Comparison of ENCODE assay signal across 18 mouse cellular contexts in genomic region chr9:14061389-14061788, GRCm38 (mm10).
DNase-seq lines count a peak whose midpoint lies in the region; ATAC-seq and TF ChIP-seq lines count a peak whose summit lies in the region.
"Had no signal": no experiment of that assay in that cellular context is flagged by ENCODE, and none has a peak within 500 bp of the region (broad histone marks: within the 10 kb centered on the region; RNA-seq: fewer than 3 reads in every experiment).

No protein-coding gene starts in this region.

- no peak for ATAC-seq in Patski
- ATAC-seq in megakaryocyte, adult 5-6 weeks (ENCODE audit: poor library complexity, severe bottlenecking): 0 out of 2 replicates have a peak, but pooled peaks have one; percentile 3
- ATAC-seq: CD4-positive, CD25-positive, alpha-beta regulatory T cell, adult 4 months; forebrain, embryonic 14.5 days; forebrain, postnatal 0 days; intestine, postnatal 0 days had no signal

- H3K79me2 ChIP-seq in CH12.LX (replicated peaks; ENCODE audit: control insufficient read depth, extremely low read depth, insufficient read depth, poor library complexity, severe bottlenecking): no peaks in the 10 kb centered on the region

- H3K4me1 ChIP-seq in CH12.LX (ENCODE audit: control insufficient read depth in 1 of 2, insufficient read depth in 2 of 2): peaks cover 5 to 50% of the 10 kb centered on the region in 2 experiments; a peak in 3 of 4 replicates

- peaks cover 6% of the 10 kb centered on the region for H3K9me3 ChIP-seq in CH12.LX (replicated peaks; ENCODE audit: low read length)
- H3K9me3 ChIP-seq: hindbrain, embryonic 15.5 days had no signal

- CTCF ChIA-PET in Patski (lab: Charles Lee): interaction anchor here (1.2 kb wide), 1 partner anchor 172 kb away, joined by 4 read pairs; no protein-coding TSS in a partner anchor

- DNase-seq in heart, adult 11 months: peak; percentile 75
- no peak for DNase-seq in heart, adult 9 months (ENCODE audit: low spot score in 2 of 2)
- DNase-seq in CH12.LX (ENCODE audit: extremely low read depth) (peak; percentile 56), Patski (ENCODE audit: low read depth, low spot score) (peak; percentile 51)
- no peak for DNase-seq in adrenal gland, postnatal 36 days
- no peak for DNase-seq in embryo, embryonic 10 days (ENCODE audit: low spot score)
- DNase-seq: cerebellum, adult 11-12 months; cerebellum, adult 9-10 months; cerebellum, postnatal 14 days; forebrain, postnatal 0 days; gastrocnemius, postnatal 36 days had no signal

- no peak overlapping the region for H3K4me3 ChIP-seq in CH12.LX (replicated peaks in 1 of 3; ENCODE audit: low read depth in 2 of 3, low read length in 2 of 3, poor library complexity in 1 of 3)
- H3K4me3 ChIP-seq: heart, embryonic 13.5 days; hindbrain, embryonic 12.5 days; hindbrain, embryonic 15.5 days had no signal

- no peak for TF ChIP-seq CTCF in CH12.LX (conservative IDR thresholded peaks at IDR 0.05 in 1 of 2, IDR thresholded peaks at IDR 0.05 in 1 of 2; ENCODE audit: low read depth in 2 of 2, low read length in 2 of 2)
- TF ChIP-seq CTCF in Patski (IDR thresholded peaks at IDR 0.05): no peak

- no peaks in the 10 kb centered on the region for H3K36me3 ChIP-seq in CH12.LX (replicated peaks in 1 of 2; ENCODE audit: control insufficient read depth in 1 of 2, insufficient read depth in 1 of 2, low read length in 1 of 2)
- H3K36me3 ChIP-seq: heart, embryonic 13.5 days; hindbrain, embryonic 12.5 days; hindbrain, embryonic 15.5 days had no signal

- in situ Hi-C loops in CH12.LX (cut with MboI; ENCODE audit: low pct_ligation_motif_present, low pct_unique_long_range_greater_than_20kb, low sequenced_read_pairs) (no loop called here), Patski (cut with MboI; ENCODE audit: low pct_unique_long_range_greater_than_20kb) (loop anchor here (5.0 kb wide), 1 partner anchor 136 kb away; no protein-coding TSS in a partner anchor)

- no peak for TF ChIP-seq POLR2A in CH12.LX (IDR thresholded peaks at IDR 0.05; ENCODE audit: low read depth, low read length)

- H3K4me2 ChIP-seq in CH12.LX (ENCODE audit: insufficient read depth, low read depth, poor library complexity, severe bottlenecking): no peak overlapping the region
- H3K4me2 ChIP-seq: heart, embryonic 13.5 days; hindbrain, embryonic 12.5 days; hindbrain, embryonic 15.5 days had no signal

- dilution Hi-C loops in CH12.LX (cut with MboI; ENCODE audit: extremely low pct_ligation_motif_present, extremely low pct_unique_long_range_greater_than_20kb, low sequenced_read_pairs): no loop called here

- H3K9ac ChIP-seq in CH12.LX (ENCODE audit: insufficient read depth, low read depth): no peak overlapping the region
- H3K9ac ChIP-seq: forebrain, postnatal 0 days; heart, embryonic 13.5 days; hindbrain, embryonic 12.5 days; hindbrain, embryonic 15.5 days had no signal

- POLR2A ChIA-PET in Patski (lab: Charles Lee): no interaction called here

- TF ChIP-seq RAD21 in CH12.LX (IDR thresholded peaks at IDR 0.05; ENCODE audit: low read depth, low read length): no peak

- no peaks in the 10 kb centered on the region for H3K27me3 ChIP-seq in CH12.LX (replicated peaks)
- H3K27me3 ChIP-seq in Patski: no peaks in the 10 kb centered on the region
- H3K27me3 ChIP-seq: heart, embryonic 13.5 days; hindbrain, embryonic 12.5 days; hindbrain, embryonic 15.5 days had no signal

- no peak overlapping the region for H3K27ac ChIP-seq in CH12.LX (ENCODE audit: insufficient read depth, low read depth)
- H3K27ac ChIP-seq: heart, embryonic 13.5 days; hindbrain, embryonic 12.5 days; hindbrain, embryonic 15.5 days had no signal

- TF ChIP-seq EP300 in CH12.LX (IDR thresholded peaks at IDR 0.05; ENCODE audit: low read length): peak; percentile 75

TF ChIP-seq in CH12.LX, 34 proteins besides CTCF, POLR2A, EP300 and RAD21:
- no peak for TF ChIP-seq MAFK (IDR thresholded peaks at IDR 0.05; ENCODE audit: insufficient replicate concordance, low read length)
- peak; percentile 31; the same call in 1 of the 2 replicates for TF ChIP-seq JUND (conservative IDR thresholded peaks at IDR 0.05; ENCODE audit: low read depth, low read length)
- no peak for TF ChIP-seq ZNF384 (IDR thresholded peaks at IDR 0.05; ENCODE audit: low read depth, low read length)
- TF ChIP-seq CHD1 (IDR thresholded peaks at IDR 0.05; ENCODE audit: low read depth, low read length): no peak
- peak; percentile 53 for TF ChIP-seq BHLHE40 (IDR thresholded peaks at IDR 0.05; ENCODE audit: low read depth, low read length)
- no peak for TF ChIP-seq ZMIZ1 (IDR thresholded peaks at IDR 0.05; ENCODE audit: low read depth, low read length)
- no peak for TF ChIP-seq ZC3H11A (IDR thresholded peaks at IDR 0.05; ENCODE audit: low read depth, low read length)
- TF ChIP-seq MEF2A (IDR thresholded peaks at IDR 0.05; ENCODE audit: borderline replicate concordance, low read depth, low read length): peak; percentile 75; the same call in 1 of the 2 replicates
- TF ChIP-seq USF1 (IDR thresholded peaks at IDR 0.05; ENCODE audit: low read depth, low read length): no peak
- TF ChIP-seq RCOR1 (conservative IDR thresholded peaks at IDR 0.05; ENCODE audit: low read depth, low read length): peak; percentile 51; the same call in 1 of the 2 replicates
- no peak for TF ChIP-seq CHD2 (IDR thresholded peaks at IDR 0.05; ENCODE audit: low read length)
- TF ChIP-seq TCF12 (IDR thresholded peaks at IDR 0.05; ENCODE audit: low read depth, low read length): peak; percentile 51
- no peak for TF ChIP-seq SIN3A (IDR thresholded peaks at IDR 0.05; ENCODE audit: low read length)
- no peak for TF ChIP-seq ELF1 (IDR thresholded peaks at IDR 0.05; ENCODE audit: low read depth, low read length)
- TF ChIP-seq UBTF (IDR thresholded peaks at IDR 0.05; ENCODE audit: low read depth, low read length): no peak
- no peak for TF ChIP-seq GABPA (IDR thresholded peaks at IDR 0.05; ENCODE audit: insufficient replicate concordance, low read depth, low read length)
- TF ChIP-seq IRF4 (IDR thresholded peaks at IDR 0.05; ENCODE audit: low read depth, low read length): peak; percentile 73
- TF ChIP-seq ZKSCAN1 (IDR thresholded peaks at IDR 0.05; ENCODE audit: borderline replicate concordance, low read depth, low read length): no peak
- TF ChIP-seq JUN (IDR thresholded peaks at IDR 0.05; ENCODE audit: insufficient read depth, low read depth, low read length): peak; percentile 14; the same call in 1 of the 2 replicates
- TF ChIP-seq HCFC1 (IDR thresholded peaks at IDR 0.05; ENCODE audit: low read depth, low read length): no peak
- no peak for TF ChIP-seq MYC (IDR thresholded peaks at IDR 0.05; ENCODE audit: low read depth, low read length)
- TF ChIP-seq ETS1 (conservative IDR thresholded peaks at IDR 0.05; ENCODE audit: low read depth, low read length): peak; percentile 85
- TF ChIP-seq KAT2A (IDR thresholded peaks at IDR 0.05; ENCODE audit: insufficient replicate concordance, low read length): no peak
- no peak for TF ChIP-seq E2F4 (IDR thresholded peaks at IDR 0.05; ENCODE audit: insufficient replicate concordance, low read depth, low read length)
- TF ChIP-seq NELFE (IDR thresholded peaks at IDR 0.05; ENCODE audit: low read depth, low read length): no peak
- no peak for TF ChIP-seq MAX (IDR thresholded peaks at IDR 0.05; ENCODE audit: low read length)
- no peak for TF ChIP-seq USF2 (conservative IDR thresholded peaks at IDR 0.05; ENCODE audit: low read depth, low read length)
- no peak for TF ChIP-seq NRF1 (IDR thresholded peaks at IDR 0.05; ENCODE audit: low read depth, low read length)
- TF ChIP-seq POLR2AphosphoS2 (IDR thresholded peaks at IDR 0.05; ENCODE audit: low read depth, low read length): no peak
- TF ChIP-seq MAZ (IDR thresholded peaks at IDR 0.05; ENCODE audit: low read depth, low read length): no peak
- no peak for TF ChIP-seq SMC3 (IDR thresholded peaks at IDR 0.05; ENCODE audit: low read depth, low read length)
- TF ChIP-seq PAX5 (IDR thresholded peaks at IDR 0.05; ENCODE audit: low read length): no peak
- TF ChIP-seq MXI1 (IDR thresholded peaks at IDR 0.05; ENCODE audit: low read depth, low read length): no peak
- TF ChIP-seq TBP (conservative IDR thresholded peaks at IDR 0.05; ENCODE audit: low read depth, low read length): no peak

Comparison
In these comparisons a context has a peak if more than half of its experiments do, and no peak if none do; other contexts are left out.
1. DNase-seq: peak in heart, adult 11 months (single experiment), CH12.LX (single experiment) and Patski (single experiment); none in heart, adult 9 months (0 of 2), adrenal gland, postnatal 36 days (0 of 2) and embryo, embryonic 10 days (single experiment).